Mouse (Mus musculus): ENCODE results near the gene Mgat1. TPM values are rescaled to one million over a fixed set of nuclear protein-coding genes. Genes with fewer than 3 reads are reported as not detected.

Gene Mgat1
- polyA plus RNA-seq, 1 experiment from 2014 or later = 42.5 TPM

GRCm38 (mm10) chr11:49245176-49245575 is 1.2 kb downstream of the Mgat1 start:
- Histone ChIP-seq H3K4me2 (replicated peaks) (peak overlapping the region; percentile 65), H3K27ac (peak overlapping the region; percentile 95; the same call in 1 of the 2 replicates), H3K27me3 (no peaks in the 10 kb centered on the region), H3K4me3 (peak overlapping the region; percentile 59; the same call in 1 of the 2 replicates), H3K4me1 (peaks cover 31% of the 10 kb centered on the region), H3K9me3 (replicated peaks) (no peaks in the 10 kb centered on the region), H3K36me3 (no peaks in the 10 kb centered on the region), H3K9ac (no peak overlapping the region)
- no peak for ATAC-seq (ENCODE audit: low FRiP score)
- 24% methylated on average over 7 of the region's 7 CpGs for WGBS

DNA sequence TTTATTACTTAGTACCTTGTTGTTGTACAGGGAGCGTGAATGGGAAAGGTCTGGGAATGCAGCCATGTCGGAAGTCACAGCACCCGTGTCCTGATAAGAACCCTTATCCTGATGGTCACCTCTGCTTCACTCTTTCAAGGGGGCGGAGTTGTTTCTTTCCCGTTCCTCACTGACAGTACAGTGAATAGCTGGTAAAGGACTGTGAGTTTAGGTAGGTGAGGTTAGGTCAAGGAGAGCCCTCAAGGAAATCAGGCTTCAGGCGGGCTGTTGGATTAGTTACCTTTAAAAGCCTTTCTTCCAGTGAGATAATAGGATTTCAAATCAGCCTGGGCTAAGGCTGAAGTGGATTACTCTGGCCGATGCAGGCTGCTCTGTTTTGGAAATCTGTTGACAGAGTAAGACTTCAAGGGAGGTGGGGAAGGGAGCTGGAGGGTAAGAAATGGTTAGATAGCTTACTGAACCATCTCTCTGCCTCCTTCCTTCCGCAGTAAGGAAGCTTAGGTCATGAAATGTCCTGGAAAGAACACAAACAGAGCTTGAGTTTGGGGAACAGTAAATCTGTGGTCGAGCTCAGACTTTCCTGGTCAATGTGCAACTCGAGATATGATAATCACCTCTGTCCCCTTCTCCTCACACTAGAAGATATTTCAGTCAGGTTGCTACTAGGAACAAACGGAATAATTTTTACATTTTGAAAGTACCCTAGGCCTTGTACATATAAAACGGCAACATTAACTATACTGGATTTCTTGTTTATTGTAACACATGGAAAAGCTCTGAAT is 1.8 kb downstream of the Mgat1 start:
- H3K9me3 ChIP-seq (replicated peaks) = no peaks in the 10 kb centered on the region
- H3K4me2 ChIP-seq (replicated peaks) = peak overlapping the region; percentile 65
- no peaks in the 10 kb centered on the region for H3K27me3 ChIP-seq
- WGBS = 39% methylated on average over 12 of the region's 12 CpGs
- H3K4me1 ChIP-seq = peaks cover 35% of the 10 kb centered on the region
- no peak for ATAC-seq (ENCODE audit: low FRiP score)
- H3K4me3 ChIP-seq = no peak overlapping the region
- H3K27ac ChIP-seq = no peak overlapping the region
- H3K9ac ChIP-seq = no peak overlapping the region
- H3K36me3 ChIP-seq = no peaks in the 10 kb centered on the region

GRCm38 (mm10) chr11:49246523-49246922 is 2.5 kb downstream of the Mgat1 start:
- 87% methylated on average over 4 of the region's 4 CpGs for WGBS
- Histone ChIP-seq H3K27me3 (no peaks in the 10 kb centered on the region), H3K9ac (no peak overlapping the region), H3K4me3 (no peak overlapping the region), H3K9me3 (replicated peaks) (no peaks in the 10 kb centered on the region), H3K36me3 (no peaks in the 10 kb centered on the region), H3K4me2 (replicated peaks) (no peak overlapping the region), H3K4me1 (peaks cover 42% of the 10 kb centered on the region), H3K27ac (no peak overlapping the region)
- ATAC-seq (ENCODE audit: low FRiP score) = no peak

DNA sequence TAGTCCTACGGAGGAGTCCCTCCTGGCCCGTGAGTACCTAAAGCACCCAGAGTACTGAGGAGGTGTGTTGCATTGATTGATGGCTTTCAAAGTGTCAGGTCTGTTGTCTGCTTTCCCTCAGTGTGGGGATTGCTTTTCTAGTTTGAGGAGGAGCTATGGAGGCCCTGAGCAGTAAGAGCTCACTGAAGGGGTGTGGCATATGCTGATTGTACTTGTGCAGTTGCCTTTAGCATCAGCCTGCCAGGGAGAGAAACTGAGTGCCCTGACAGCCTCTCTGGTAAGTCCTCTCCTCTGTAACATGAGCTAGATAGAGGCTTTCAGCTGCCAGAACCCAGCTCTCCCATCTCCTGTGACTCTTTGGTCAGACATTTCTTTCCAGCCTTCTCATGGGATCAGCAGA is 3.3 kb downstream of the Mgat1 start:
- no peak overlapping the region for H3K4me2 ChIP-seq (replicated peaks)
- H3K9me3 ChIP-seq (replicated peaks) = no peaks in the 10 kb centered on the region
- no peak overlapping the region for H3K4me3 ChIP-seq
- ATAC-seq (ENCODE audit: low FRiP score) = no peak
- 66% methylated on average over 2 of the region's 2 CpGs for WGBS
- H3K4me1 ChIP-seq = peaks cover 43% of the 10 kb centered on the region
- H3K27ac ChIP-seq = peak overlapping the region; percentile 7; the same call in 1 of the 2 replicates
- 0 out of 2 replicates have a peak, but pooled peaks cover 4% of the 10 kb centered on the region for H3K36me3 ChIP-seq
- H3K9ac ChIP-seq = 0 out of 2 replicates have a peak overlapping the region, but pooled peaks have one; percentile 19
- no peaks in the 10 kb centered on the region for H3K27me3 ChIP-seq

GRCm38 (mm10) chr11:49248226-49248973 is 4.4 kb downstream of the Mgat1 start:
- Histone ChIP-seq H3K4me2 (replicated peaks) (no peak overlapping the region), H3K27ac (no peak overlapping the region), H3K4me1 (peaks cover 38% of the 10 kb centered on the region), H3K36me3 (0 out of 2 replicates have a peak, but pooled peaks cover 7% of the 10 kb centered on the region), H3K4me3 (no peak overlapping the region), H3K9ac (no peak overlapping the region), H3K27me3 (no peaks in the 10 kb centered on the region), H3K9me3 (replicated peaks) (no peaks in the 10 kb centered on the region)
- WGBS = 52% methylated on average over 6 of the region's 6 CpGs
- ATAC-seq (ENCODE audit: low FRiP score) = no peak

DNA sequence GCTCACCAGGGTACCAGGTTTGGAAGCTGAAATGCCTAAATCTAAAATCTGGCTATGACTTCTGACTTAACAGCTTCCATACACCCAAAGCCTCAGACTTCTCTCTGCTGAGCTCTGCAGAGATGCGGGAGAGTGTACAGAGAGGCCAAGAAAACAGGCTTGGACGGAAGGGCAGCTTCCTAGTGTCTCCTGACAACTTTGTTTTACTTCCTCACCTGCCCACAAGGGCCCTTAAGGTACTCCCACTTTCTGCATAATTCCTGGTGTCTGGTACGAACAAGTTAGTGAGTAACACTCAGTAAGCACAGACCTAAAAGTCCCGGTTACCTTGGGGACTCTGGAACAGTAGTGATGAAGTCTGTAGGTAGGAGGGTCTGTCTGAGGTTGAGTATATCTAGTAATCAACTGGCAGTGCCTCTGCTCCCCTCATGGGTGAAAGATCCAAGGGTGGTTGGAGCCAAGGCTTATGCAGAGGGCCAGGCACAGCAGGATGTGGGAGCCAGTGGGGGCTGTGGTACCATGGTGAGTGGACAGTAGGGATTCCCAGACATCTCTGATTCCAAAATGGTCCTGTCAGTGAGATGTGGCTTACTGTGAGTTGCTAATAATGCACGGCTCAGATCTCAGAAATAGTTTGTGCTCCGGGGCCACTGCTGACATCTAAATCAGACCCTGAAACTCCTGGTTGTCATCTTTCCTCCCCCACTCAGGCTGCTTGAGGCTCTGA is 5.1 kb downstream of the Mgat1 start:
- Histone ChIP-seq H3K4me1 (peaks cover 38% of the 10 kb centered on the region), H3K4me3 (no peak overlapping the region), H3K27me3 (no peaks in the 10 kb centered on the region), H3K9ac (no peak overlapping the region), H3K27ac (no peak overlapping the region), H3K9me3 (replicated peaks) (no peaks in the 10 kb centered on the region), H3K36me3 (0 out of 2 replicates have a peak, but pooled peaks cover 7% of the 10 kb centered on the region), H3K4me2 (replicated peaks) (no peak overlapping the region)
- no peak for ATAC-seq (ENCODE audit: low FRiP score)
- 65% methylated on average over 6 of the region's 6 CpGs for WGBS

GRCm38 (mm10) chr11:49249811-49250421 is 5.9 kb downstream of the Mgat1 start:
- H3K4me2 ChIP-seq (replicated peaks) = peak overlapping the region; percentile 75
- H3K9ac ChIP-seq = peak overlapping the region; percentile 81
- peak overlapping the region; percentile 67 for H3K27ac ChIP-seq
- peak overlapping the region; percentile 52 for H3K4me3 ChIP-seq
- H3K36me3 ChIP-seq = peaks cover 11% of the 10 kb centered on the region
- 31% methylated on average over 10 of the region's 10 CpGs for WGBS
- no peak; the same call in 1 of the 2 replicates for ATAC-seq (ENCODE audit: low FRiP score)
- no peaks in the 10 kb centered on the region for H3K9me3 ChIP-seq (replicated peaks)
- H3K27me3 ChIP-seq = no peaks in the 10 kb centered on the region
- H3K4me1 ChIP-seq = peaks cover 32% of the 10 kb centered on the region

- ATAC-seq (ENCODE audit: low FRiP score) = peak; percentile 93
- peaks cover 16% of the 10 kb centered on the region for H3K36me3 ChIP-seq
- no peaks in the 10 kb centered on the region for H3K27me3 ChIP-seq
- H3K9ac ChIP-seq = peak overlapping the region; percentile 81
- H3K4me2 ChIP-seq (replicated peaks) = peak overlapping the region; percentile 75
- peak overlapping the region; percentile 67 for H3K27ac ChIP-seq
- peaks cover 25% of the 10 kb centered on the region for H3K4me1 ChIP-seq
- H3K9me3 ChIP-seq (replicated peaks) = no peaks in the 10 kb centered on the region
- 3% methylated on average over 44 of the region's 45 CpGs for WGBS
- peak overlapping the region; percentile 52 for H3K4me3 ChIP-seq
These were observed 6.7 kb downstream of the Mgat1 start for GRCm38 (mm10) chr11:49250422-49251379.

- peak overlapping the region; percentile 52 for H3K4me3 ChIP-seq
- peaks cover 16% of the 10 kb centered on the region for H3K36me3 ChIP-seq
- H3K9me3 ChIP-seq (replicated peaks) = no peaks in the 10 kb centered on the region
- no peak overlapping the region for H3K27ac ChIP-seq
- ATAC-seq (ENCODE audit: low FRiP score) = no peak
- peak overlapping the region; percentile 81; the same call in 1 of the 2 replicates for H3K9ac ChIP-seq
- 71% methylated on average over 7 of the region's 7 CpGs for WGBS
- peak overlapping the region; percentile 75 for H3K4me2 ChIP-seq (replicated peaks)
- no peaks in the 10 kb centered on the region for H3K27me3 ChIP-seq
- H3K4me1 ChIP-seq = peaks cover 23% of the 10 kb centered on the region
These were observed 7.4 kb downstream of the Mgat1 start for GRCm38 (mm10) chr11:49251380-49251761.

DNA sequence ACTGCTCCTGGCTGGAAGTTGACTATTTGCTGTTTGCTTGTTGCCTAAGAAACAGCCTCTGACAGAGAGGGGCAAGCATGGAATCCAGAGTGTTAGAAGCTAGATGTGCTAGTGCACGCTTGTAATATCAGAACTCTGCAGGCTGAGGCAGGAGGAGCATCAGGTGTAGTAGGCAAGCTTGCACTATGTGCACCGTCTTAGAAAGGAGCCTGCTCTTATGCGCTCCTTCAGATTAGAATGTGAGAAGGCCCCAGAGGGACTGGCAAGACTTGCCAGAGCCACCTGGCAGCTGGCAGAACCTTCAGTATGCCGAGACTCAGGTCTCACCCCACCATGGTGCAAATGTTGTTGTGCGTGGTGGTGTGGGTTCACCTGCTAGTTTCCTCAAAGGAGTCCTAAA is 8.1 kb downstream of the Mgat1 start:
- no peak for ATAC-seq (ENCODE audit: low FRiP score)
- no peaks in the 10 kb centered on the region for H3K9me3 ChIP-seq (replicated peaks)
- H3K4me3 ChIP-seq = no peak overlapping the region
- H3K27ac ChIP-seq = no peak overlapping the region
- peaks cover 16% of the 10 kb centered on the region for H3K36me3 ChIP-seq
- no peaks in the 10 kb centered on the region for H3K27me3 ChIP-seq
- H3K4me1 ChIP-seq = peaks cover 21% of the 10 kb centered on the region
- H3K9ac ChIP-seq = no peak overlapping the region
- H3K4me2 ChIP-seq (replicated peaks) = 0 out of 2 replicates have a peak overlapping the region, but pooled peaks have one; percentile 75
- 95% methylated on average over 5 of the region's 5 CpGs for WGBS

DNA sequence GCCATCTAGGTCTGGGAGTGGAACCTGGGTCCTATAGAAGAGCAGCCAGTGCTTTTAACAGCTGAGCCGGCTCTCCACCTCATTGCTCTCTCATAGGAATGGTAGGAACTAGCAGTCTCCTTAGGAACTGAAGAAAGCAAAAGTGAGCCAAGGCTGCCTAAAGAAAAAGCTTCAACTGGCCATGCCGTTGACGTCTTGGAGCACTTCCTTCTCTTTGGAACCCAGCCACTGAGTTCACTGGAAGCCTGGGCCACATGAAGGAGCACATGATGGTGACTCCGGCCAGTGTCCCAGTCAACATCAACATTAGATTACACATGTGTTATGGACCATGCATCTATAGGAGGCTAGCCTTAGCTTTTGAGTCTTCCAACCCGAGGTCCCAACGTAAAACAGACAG is 9.0 kb downstream of the Mgat1 start:
- no peak for ATAC-seq (ENCODE audit: low FRiP score)
- Histone ChIP-seq H3K4me2 (replicated peaks) (no peak overlapping the region), H3K4me3 (no peak overlapping the region)

More for the DNA sequence above, 9.0 kb downstream of the Mgat1 start:
- Histone ChIP-seq H3K4me1 (peaks cover 21% of the 10 kb centered on the region), H3K27me3 (no peaks in the 10 kb centered on the region), H3K9ac (no peak overlapping the region), H3K27ac (no peak overlapping the region), H3K36me3 (peaks cover 16% of the 10 kb centered on the region), H3K9me3 (replicated peaks) (no peaks in the 10 kb centered on the region)
- 90% methylated on average over 6 of the region's 6 CpGs for WGBS

All from hindbrain, embryonic 12.5 days (tissue).